Mouse (Mus musculus) heart, adult 18-20 months (tissue): ENCODE measurements at regions not wholly inside any gene's neighbourhood (a gene's known extent, or its start where the extent isn't known, plus 50 kb on each side); places are given as distances from the start of the nearest gene placed in this dataset.

Source experiments
- DNase-seq, 2 experiments: peaks; one replicate each; pipeline ENCODE4 v3.0.0; 2021 to 2022; ENCODE audit warnings: mixed read lengths in 1 of 2

- no peak for DNase-seq
Observed at GRCm38 (mm10) chr5:75466941-75467340, 107.8 kb upstream of the Kit start.

- no peak for DNase-seq
Observed at GRCm38 (mm10) chr5:75467916-75468315, 106.8 kb upstream of the Kit start.

- no peak for DNase-seq
Observed at GRCm38 (mm10) chr5:75471010-75471409, 103.7 kb upstream of the Kit start.

GRCm38 (mm10) chr5:75472484-75472883 is 102.2 kb upstream of the Kit start:
- no peak for DNase-seq

GRCm38 (mm10) chr5:75475414-75475813 is 99.3 kb upstream of the Kit start:
- no peak for DNase-seq

GRCm38 (mm10) chr5:75478499-75478898 is 96.2 kb upstream of the Kit start:
- DNase-seq: no peak

- no peak for DNase-seq
Observed at GRCm38 (mm10) chr5:75479149-75479548, 95.6 kb upstream of the Kit start.

- no peak for DNase-seq
Observed at GRCm38 (mm10) chr5:75481595-75481994, 93.1 kb upstream of the Kit start.

- no peak for DNase-seq
Observed at GRCm38 (mm10) chr5:75484330-75484729, 90.4 kb upstream of the Kit start.

- DNase-seq: no peak
Observed at GRCm38 (mm10) chr5:75490806-75491205, 83.9 kb upstream of the Kit start.

GRCm38 (mm10) chr5:75494143-75494542 is 80.6 kb upstream of the Kit start:
- DNase-seq: no peak

GRCm38 (mm10) chr5:75499053-75499452 is 75.7 kb upstream of the Kit start:
- DNase-seq: no peak

GRCm38 (mm10) chr5:75499695-75500094 is 75.0 kb upstream of the Kit start:
- no peak for DNase-seq

GRCm38 (mm10) chr5:75500654-75501416 is 73.9 kb upstream of the Kit start:
- DNase-seq: peak in 1 of 2 experiments; percentile 4

GRCm38 (mm10) chr5:75503673-75504072 is 71.0 kb upstream of the Kit start:
- no peak for DNase-seq

GRCm38 (mm10) chr5:75512521-75513422 is 61.9 kb upstream of the Kit start:
- DNase-seq: no peak

- no peak for DNase-seq
Observed at GRCm38 (mm10) chr5:75518213-75518612, 56.5 kb upstream of the Kit start.

GRCm38 (mm10) chr5:75523041-75523678 is 51.6 kb upstream of the Kit start:
- no peak for DNase-seq
